ENCODE assay signal across 13 mouse cellular contexts in the genomic region with DNA sequence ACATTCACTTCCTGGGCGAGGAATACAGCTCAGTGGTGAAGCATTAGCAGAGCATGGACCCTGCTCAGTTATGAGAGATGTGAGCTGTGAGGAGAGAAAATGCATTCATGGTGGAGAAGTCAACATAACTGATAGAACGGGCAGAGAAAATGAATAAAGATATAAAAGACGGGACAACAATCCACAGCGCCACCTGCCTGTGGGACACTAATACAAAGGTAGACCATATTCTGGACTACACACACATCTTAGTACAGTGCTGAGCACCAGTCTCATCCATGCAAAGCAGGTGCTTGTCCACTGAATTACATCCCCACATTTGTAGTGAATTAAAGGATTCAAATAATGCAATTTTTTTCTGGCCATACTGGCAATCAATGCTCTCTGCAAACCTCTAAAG. TPM values are rescaled to one million over a fixed set of nuclear protein-coding genes. Genes with fewer than 3 reads are reported as not detected.
DNase-seq lines count a peak whose midpoint lies in the region; ATAC-seq and TF ChIP-seq lines count a peak whose summit lies in the region.
"Had no signal": no experiment of that assay in that cellular context is flagged by ENCODE, and none has a peak within 500 bp of the region (broad histone marks: within the 10 kb centered on the region; RNA-seq: fewer than 3 reads in every experiment).

No protein-coding gene starts in this region.

- H3K79me2 ChIP-seq in heart, adult 2 months (replicated peaks; ENCODE audit: control insufficient read depth, insufficient read depth, low read length) = no peaks in the 10 kb centered on the region

- ATAC-seq in lung, embryonic 14.5 days (ENCODE audit: insufficient read depth) = no peak
- ATAC-seq in heart, embryonic 12.5 days (ENCODE audit: insufficient number of reproducible peaks, low FRiP score) = no peak
- ATAC-seq: forebrain, embryonic 13.5 days had no signal

- H3K4me1 ChIP-seq in heart, adult 2 months (ENCODE audit: control insufficient read depth, insufficient read depth, low read length) = no peaks in the 10 kb centered on the region
- no peaks in the 10 kb centered on the region for H3K4me1 ChIP-seq in lung, embryonic 14.5 days (ENCODE audit: insufficient read depth)
- no peaks in the 10 kb centered on the region for H3K4me1 ChIP-seq in lung, adult 2 months (ENCODE audit: control insufficient read depth, insufficient read depth, low read length)
- H3K4me1 ChIP-seq in heart, embryonic 12.5 days (replicated peaks) = 0 out of 2 replicates have a peak, but pooled peaks cover 3% of the 10 kb centered on the region
- H3K4me1 ChIP-seq: embryonic facial prominence, embryonic 15.5 days; forebrain, embryonic 13.5 days; megakaryocyte, embryonic 14.5 days had no signal

- TF ChIP-seq CTCF in heart, adult 2 months (IDR thresholded peaks at IDR 0.05) = peak; percentile 22; the same call in 1 of the 2 replicates
- TF ChIP-seq CTCF in lung, embryonic 14.5 days (IDR thresholded peaks at IDR 0.05; ENCODE audit: low read depth) = peak; percentile 28; the same call in 1 of the 2 replicates
- no peak for TF ChIP-seq CTCF in lung, adult 2 months (IDR thresholded peaks at IDR 0.05; ENCODE audit: insufficient read depth, low read length)

- no peak for DNase-seq in heart, adult 2 months
- DNase-seq in heart, postnatal 36 days = no peak
- peak; percentile 14 for DNase-seq in lung, embryonic 14.5 days
- no peak for DNase-seq in lung, adult 2 months
- DNase-seq in ES-CJ7 (ENCODE audit: low read depth, low spot score) = peak; percentile 32
- peak; percentile 19 for DNase-seq in naive thymus-derived CD4-positive, alpha-beta T cell, adult 2 months (ENCODE audit: low read depth)
- no peak for DNase-seq in right cerebral cortex, postnatal 14 days
- DNase-seq: cerebellum, postnatal 36 days; heart, postnatal 10 days had no signal

- no peak for TF ChIP-seq POLR2A in heart, adult 2 months (IDR thresholded peaks at IDR 0.05; ENCODE audit: insufficient read depth, low read depth, low read length)
- no peak for TF ChIP-seq POLR2A in lung, adult 2 months (IDR thresholded peaks at IDR 0.05; ENCODE audit: borderline replicate concordance, extremely low read depth, low read depth, low read length)

- intact Hi-C loops in heart, adult 2 months (cut with DNase I) = no loop called here
- intact Hi-C loops in heart, postnatal 36 days (cut with DNase I) = no loop called here

- no peak for TF ChIP-seq EP300 in heart, adult 2 months (IDR thresholded peaks at IDR 0.05; ENCODE audit: insufficient read depth, low read depth, low read length)

- H3K4me3 ChIP-seq in heart, adult 2 months = no peak overlapping the region
- H3K4me3 ChIP-seq in lung, embryonic 14.5 days (ENCODE audit: low read depth, low read length) = no peak overlapping the region
- H3K4me3 ChIP-seq in lung, adult 2 months (replicated peaks; ENCODE audit: extremely low read depth, low read depth, low read length) = no peak overlapping the region
- no peak overlapping the region for H3K4me3 ChIP-seq in heart, embryonic 12.5 days
- H3K4me3 ChIP-seq: embryonic facial prominence, embryonic 15.5 days; forebrain, embryonic 13.5 days; megakaryocyte, embryonic 14.5 days had no signal

- no peak overlapping the region for H3K27ac ChIP-seq in heart, adult 2 months
- H3K27ac ChIP-seq in lung, embryonic 14.5 days (ENCODE audit: low read depth) = no peak overlapping the region
- H3K27ac ChIP-seq in heart, embryonic 12.5 days (ENCODE audit: poor library complexity, severe bottlenecking) = no peak overlapping the region
- H3K27ac ChIP-seq: embryonic facial prominence, embryonic 15.5 days; forebrain, embryonic 13.5 days had no signal

- no peak overlapping the region for H3K9ac ChIP-seq in heart, adult 2 months (ENCODE audit: low read depth, low read length)
- no peak overlapping the region for H3K9ac ChIP-seq in lung, embryonic 14.5 days
- no peak overlapping the region for H3K9ac ChIP-seq in heart, embryonic 12.5 days
- H3K9ac ChIP-seq: embryonic facial prominence, embryonic 15.5 days; forebrain, embryonic 13.5 days had no signal

- no peaks in the 10 kb centered on the region; the same call in 1 of the 2 replicates for H3K36me3 ChIP-seq in heart, adult 2 months (ENCODE audit: control insufficient read depth, insufficient read depth, low read length)
- peaks cover 64% of the 10 kb centered on the region for H3K36me3 ChIP-seq in lung, embryonic 14.5 days (ENCODE audit: insufficient read depth)
- H3K36me3 ChIP-seq in heart, embryonic 12.5 days = peaks cover 69% of the 10 kb centered on the region

- WGBS in heart, adult 2 months = 93% methylated on average over 4 of the region's 4 CpGs
- 86% methylated on average over 4 of the region's 4 CpGs for WGBS in lung, embryonic 14.5 days
- 83% methylated on average over 4 of the region's 4 CpGs for WGBS in lung, adult 2 months
- 85% methylated on average over 4 of the region's 4 CpGs for WGBS in heart, embryonic 12.5 days

- no peaks in the 10 kb centered on the region for H3K27me3 ChIP-seq in heart, adult 2 months (ENCODE audit: control insufficient read depth, insufficient read depth, low read length)
- H3K27me3 ChIP-seq in lung, embryonic 14.5 days (ENCODE audit: insufficient read depth, low read length) = no peaks in the 10 kb centered on the region
- H3K27me3 ChIP-seq in heart, embryonic 12.5 days (replicated peaks) = no peaks in the 10 kb centered on the region
- H3K27me3 ChIP-seq: embryonic facial prominence, embryonic 15.5 days; forebrain, embryonic 13.5 days; megakaryocyte, embryonic 14.5 days had no signal

- no peaks in the 10 kb centered on the region for H3K9me3 ChIP-seq in lung, embryonic 14.5 days (ENCODE audit: low read depth, low read length)
- H3K9me3 ChIP-seq in heart, embryonic 12.5 days (replicated peaks) = no peaks in the 10 kb centered on the region
- H3K9me3 ChIP-seq: embryonic facial prominence, embryonic 15.5 days; forebrain, embryonic 13.5 days; megakaryocyte, embryonic 14.5 days had no signal

- H3K4me2 ChIP-seq in lung, embryonic 14.5 days = no peak overlapping the region
- H3K4me2 ChIP-seq in heart, embryonic 12.5 days = no peak overlapping the region
- H3K4me2 ChIP-seq: embryonic facial prominence, embryonic 15.5 days; forebrain, embryonic 13.5 days had no signal

RNA-seq across cellular contexts. Expression of a gene that starts 47.7 kb away (rescaled TPM):
- total RNA-seq in heart, adult 2 months (2021) = 10 to 100 TPM; 30.4 to 41.7 TPM
- polyA plus RNA-seq in heart, adult 2 months (2012; rRNA removed) = 25.8 and 33.2 TPM in 2 replicates
- 10 to 100 TPM; 35.1 to 44.2 TPM for total RNA-seq in heart, postnatal 36 days (2021)
- 19.5 and 23.2 TPM in 2 replicates for polyA plus RNA-seq in lung, embryonic 14.5 days (2014; fragmentation: Nextera tagmentation; extraction: Ambion mirVana)
- 18.6 and 24.2 TPM in 2 replicates for polyA plus RNA-seq in lung, adult 2 months (2012; rRNA removed)
- 18.5 and 21.1 TPM in 2 replicates for polyA plus RNA-seq in heart, embryonic 12.5 days (2016; fragmentation: Nextera tagmentation; extraction: Ambion mirVana)

Comparison
In these comparisons a context has a peak if more than half of its experiments do, and no peak if none do; other contexts are left out.
1. DNase-seq: peak in lung, embryonic 14.5 days (single experiment), ES-CJ7 (single experiment) and naive thymus-derived CD4-positive, alpha-beta T cell, adult 2 months (single experiment); none in heart, adult 2 months (0 of 2), heart, postnatal 36 days (0 of 2), lung, adult 2 months (single experiment) and right cerebral cortex, postnatal 14 days (single experiment).